Mouse (Mus musculus): ENCODE measurements around the gene Atp13a2. TPM values are rescaled to one million over a fixed set of nuclear protein-coding genes. Genes with fewer than 3 reads are reported as not detected.

Gene Atp13a2
- polyA plus RNA-seq (2014; fragmentation: Illumina TruSeq; extraction: RNeasy Lipid Tissue Mini Kit (QIAGEN cat#74804); ENCODE audit: insufficient read depth, low read depth, low replicate concordance): 28.3 TPM

DNA sequence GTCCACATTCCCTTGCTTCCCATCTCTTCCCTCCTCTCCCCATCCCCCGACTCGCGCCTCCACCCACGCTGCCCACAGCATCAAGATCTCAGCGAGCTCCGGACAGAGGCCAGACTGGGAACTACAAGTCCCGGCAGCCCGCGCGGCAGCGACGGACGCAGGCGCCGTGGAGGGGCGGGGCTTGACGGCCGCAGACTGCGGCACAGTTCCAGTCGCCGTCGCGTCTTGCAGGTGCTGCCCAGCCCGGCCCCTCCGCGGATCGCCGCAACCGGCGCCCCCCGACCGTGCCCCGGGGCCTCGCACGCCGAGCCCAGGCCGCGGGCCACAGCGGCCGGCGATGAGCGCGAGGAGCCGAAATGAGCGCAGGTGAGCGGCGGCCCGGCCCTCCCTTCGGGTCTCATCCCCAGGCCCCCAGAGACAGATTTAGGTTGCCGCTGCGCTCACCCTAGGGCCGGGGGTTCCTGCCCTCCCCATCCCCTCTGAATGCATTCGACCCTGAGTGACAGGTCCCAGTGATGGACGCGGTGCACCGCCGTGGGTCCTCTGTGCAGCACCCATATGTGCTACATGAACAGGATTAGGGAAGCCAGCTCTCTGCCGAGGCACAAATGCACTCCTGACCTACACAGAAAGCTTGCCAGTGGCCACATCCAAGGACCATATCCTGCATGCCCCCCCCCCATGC, at the start of gene Atp13a2:
Gene Atp13a2, plus strand, starts transcription at position 163 of the 685 bp plus-strand sequence.

DNA sequence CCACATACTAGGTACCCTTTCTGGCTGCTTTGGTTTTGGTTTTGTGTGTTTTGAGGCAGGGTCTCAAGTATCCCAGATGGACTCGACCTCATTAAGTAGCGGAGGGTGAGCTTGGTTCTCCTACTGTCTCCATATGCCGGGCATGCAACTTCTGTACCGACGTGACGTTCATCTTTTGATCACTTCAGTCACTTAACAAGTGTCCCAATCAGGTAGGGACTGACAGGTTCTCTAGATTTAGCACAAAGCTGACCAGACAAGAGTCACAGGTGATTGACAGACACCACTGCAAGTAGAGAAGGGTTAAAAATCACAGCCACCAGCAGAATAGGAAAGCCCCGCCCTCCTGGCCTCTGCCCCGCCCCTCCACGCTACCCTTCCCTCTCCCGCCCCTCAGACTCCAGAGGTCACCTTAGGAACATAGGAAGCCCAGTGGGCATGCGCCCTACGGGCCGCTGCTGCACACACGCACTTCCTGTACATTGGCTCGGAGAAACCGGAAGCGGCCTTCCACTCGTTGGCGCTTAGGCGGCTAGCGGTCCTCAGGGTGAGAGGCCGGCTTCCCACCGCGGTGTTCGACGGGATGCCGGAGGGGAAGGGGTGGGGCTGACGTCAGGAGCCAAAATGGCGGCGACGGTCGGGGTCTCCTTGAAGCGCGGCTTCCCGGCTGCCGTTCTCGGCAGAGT, 25.7 kb upstream of the Atp13a2 start, which contains the start of gene Sdhb:
Gene Sdhb, plus strand, starts transcription at position 423 of the 686 bp plus-strand sequence.

GRCm38 (mm10) chr4:141010118-141010517, 23.4 kb downstream of the Atp13a2 start, which contains the start of gene Mfap2:
Gene Mfap2, plus strand, starts transcription at chr4:141010418.

Other genes starting within 250 kb of the Atp13a2 start
- not detected for gene Padi6, start 244.2 kb upstream of the Atp13a2 start, polyA plus RNA-seq (2014; fragmentation: Illumina TruSeq; extraction: RNeasy Lipid Tissue Mini Kit (QIAGEN cat#74804); ENCODE audit: insufficient read depth, low read depth, low replicate concordance)
- gene Padi4, start 212.6 kb upstream of the Atp13a2 start, polyA plus RNA-seq (2014; fragmentation: Illumina TruSeq; extraction: RNeasy Lipid Tissue Mini Kit (QIAGEN cat#74804); ENCODE audit: insufficient read depth, low read depth, low replicate concordance): 2.3 TPM
- not detected for gene Padi3, start 176.2 kb upstream of the Atp13a2 start, polyA plus RNA-seq (2014; fragmentation: Illumina TruSeq; extraction: RNeasy Lipid Tissue Mini Kit (QIAGEN cat#74804); ENCODE audit: insufficient read depth, low read depth, low replicate concordance)
- 0.19 TPM for gene Padi1, start 141.1 kb upstream of the Atp13a2 start, polyA plus RNA-seq (2014; fragmentation: Illumina TruSeq; extraction: RNeasy Lipid Tissue Mini Kit (QIAGEN cat#74804); ENCODE audit: insufficient read depth, low read depth, low replicate concordance)
- gene Padi2, start 80.5 kb upstream of the Atp13a2 start, polyA plus RNA-seq (2014; fragmentation: Illumina TruSeq; extraction: RNeasy Lipid Tissue Mini Kit (QIAGEN cat#74804); ENCODE audit: insufficient read depth, low read depth, low replicate concordance): 1.8 TPM
- 125 TPM for gene Sdhb, start 25.7 kb upstream of the Atp13a2 start, polyA plus RNA-seq (2014; fragmentation: Illumina TruSeq; extraction: RNeasy Lipid Tissue Mini Kit (QIAGEN cat#74804); ENCODE audit: insufficient read depth, low read depth, low replicate concordance)
- 71.8 TPM for gene Mfap2, start 23.5 kb downstream of the Atp13a2 start, polyA plus RNA-seq (2014; fragmentation: Illumina TruSeq; extraction: RNeasy Lipid Tissue Mini Kit (QIAGEN cat#74804); ENCODE audit: insufficient read depth, low read depth, low replicate concordance)
- 5.1 TPM for gene Crocc, start 73.7 kb downstream of the Atp13a2 start, polyA plus RNA-seq (2014; fragmentation: Illumina TruSeq; extraction: RNeasy Lipid Tissue Mini Kit (QIAGEN cat#74804); ENCODE audit: insufficient read depth, low read depth, low replicate concordance)
- 54.8 TPM for gene Necap2, start 91.5 kb downstream of the Atp13a2 start, polyA plus RNA-seq (2014; fragmentation: Illumina TruSeq; extraction: RNeasy Lipid Tissue Mini Kit (QIAGEN cat#74804); ENCODE audit: insufficient read depth, low read depth, low replicate concordance)
- not detected for gene Spata21, start 101.5 kb downstream of the Atp13a2 start, polyA plus RNA-seq (2014; fragmentation: Illumina TruSeq; extraction: RNeasy Lipid Tissue Mini Kit (QIAGEN cat#74804); ENCODE audit: insufficient read depth, low read depth, low replicate concordance)
- gene Szrd1, start 152.9 kb downstream of the Atp13a2 start, polyA plus RNA-seq (2014; fragmentation: Illumina TruSeq; extraction: RNeasy Lipid Tissue Mini Kit (QIAGEN cat#74804); ENCODE audit: insufficient read depth, low read depth, low replicate concordance): 56.3 TPM
- gene Fbxo42, start 161.0 kb downstream of the Atp13a2 start, polyA plus RNA-seq (2014; fragmentation: Illumina TruSeq; extraction: RNeasy Lipid Tissue Mini Kit (QIAGEN cat#74804); ENCODE audit: insufficient read depth, low read depth, low replicate concordance): 4.7 TPM
- 0.23 TPM for gene Rsg1, start 227.1 kb downstream of the Atp13a2 start, polyA plus RNA-seq (2014; fragmentation: Illumina TruSeq; extraction: RNeasy Lipid Tissue Mini Kit (QIAGEN cat#74804); ENCODE audit: insufficient read depth, low read depth, low replicate concordance)